9 mouse cellular contexts compared by ENCODE assay signal in the genomic region with DNA sequence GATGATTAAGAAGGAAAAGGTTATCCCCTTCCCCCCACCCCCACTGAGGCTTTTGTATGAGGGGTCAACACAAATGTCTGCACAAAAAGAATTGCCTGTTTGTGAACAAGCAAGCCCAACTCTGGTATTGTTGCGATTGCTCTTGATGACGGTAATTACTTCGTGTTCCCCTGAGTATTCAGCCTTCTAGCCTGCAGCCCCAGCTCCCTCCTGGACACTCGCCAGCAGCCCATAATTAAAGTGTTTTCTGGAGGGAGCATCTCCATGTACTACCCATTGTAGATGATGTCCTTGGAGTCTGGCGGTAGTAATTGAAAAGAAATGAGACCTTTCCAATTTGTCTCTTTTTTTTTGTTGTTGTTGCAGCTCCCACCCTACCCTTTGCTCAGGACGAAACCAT.
DNase-seq lines count a peak whose midpoint lies in the region; ATAC-seq lines count a peak whose summit lies in the region.
"Had no signal": no experiment of that assay in that cellular context is flagged by ENCODE, and none has a peak within 500 bp of the region (broad histone marks: within the 10 kb centered on the region; RNA-seq: fewer than 3 reads in every experiment).

No protein-coding gene starts in this region.

- H3K9ac ChIP-seq in forebrain, embryonic 13.5 days, result no peak overlapping the region
- H3K9ac ChIP-seq in midbrain, embryonic 15.5 days, result no peak overlapping the region
- H3K9ac ChIP-seq in intestine, embryonic 15.5 days, result no peak overlapping the region
- H3K9ac ChIP-seq: limb, embryonic 13.5 days had no signal

- no peak overlapping the region for H3K27ac ChIP-seq in forebrain, embryonic 13.5 days
- 0 out of 2 replicates have a peak overlapping the region, but pooled peaks have one; percentile 4 for H3K27ac ChIP-seq in midbrain, embryonic 15.5 days
- no peak overlapping the region for H3K27ac ChIP-seq in intestine, embryonic 15.5 days
- H3K27ac ChIP-seq: limb, embryonic 13.5 days had no signal

- no peak overlapping the region for H3K4me3 ChIP-seq in forebrain, embryonic 13.5 days
- H3K4me3 ChIP-seq in midbrain, embryonic 15.5 days, result no peak overlapping the region
- H3K4me3 ChIP-seq in intestine, embryonic 15.5 days (replicated peaks), result no peak overlapping the region
- H3K4me3 ChIP-seq: limb, embryonic 13.5 days had no signal

- peak overlapping the region; percentile 21 for H3K4me2 ChIP-seq in forebrain, embryonic 13.5 days
- H3K4me2 ChIP-seq in midbrain, embryonic 15.5 days, result no peak overlapping the region
- H3K4me2 ChIP-seq in intestine, embryonic 15.5 days (replicated peaks), result no peak overlapping the region
- H3K4me2 ChIP-seq: limb, embryonic 13.5 days had no signal

- 0 out of 2 replicates have a peak, but pooled peaks cover 6% of the 10 kb centered on the region for H3K27me3 ChIP-seq in forebrain, embryonic 13.5 days
- H3K27me3 ChIP-seq in midbrain, embryonic 15.5 days (replicated peaks), result no peaks in the 10 kb centered on the region
- no peaks in the 10 kb centered on the region for H3K27me3 ChIP-seq in intestine, embryonic 15.5 days (replicated peaks)
- H3K27me3 ChIP-seq: limb, embryonic 13.5 days had no signal

- WGBS in forebrain, embryonic 13.5 days, result 6% methylated on average over 6 of the region's 6 CpGs
- 21% methylated on average over 6 of the region's 6 CpGs for WGBS in midbrain, embryonic 15.5 days
- 59% methylated on average over 6 of the region's 6 CpGs for WGBS in intestine, embryonic 15.5 days

- no peaks in the 10 kb centered on the region for H3K9me3 ChIP-seq in forebrain, embryonic 13.5 days (replicated peaks)
- no peaks in the 10 kb centered on the region for H3K9me3 ChIP-seq in midbrain, embryonic 15.5 days
- H3K9me3 ChIP-seq in intestine, embryonic 15.5 days, result no peaks in the 10 kb centered on the region
- H3K9me3 ChIP-seq: limb, embryonic 13.5 days had no signal

- ATAC-seq in forebrain, embryonic 13.5 days, result peak; percentile 79
- peak; percentile 56 for ATAC-seq in midbrain, embryonic 15.5 days (replicated peaks)
- no peak for ATAC-seq in intestine, embryonic 15.5 days

- DNase-seq in kidney, postnatal 4 days, result peak; percentile 13 to 22
- DNase-seq in kidney, adult 9 months, result no peak
- peak; percentile 1 for DNase-seq in embryo, embryonic 11.5 days (ENCODE audit: low read depth, low spot score)
- DNase-seq in spleen, adult 12 weeks (ENCODE audit: low spot score), result no peak
- DNase-seq: right cerebral cortex, adult 18-20 months had no signal

- H3K36me3 ChIP-seq in forebrain, embryonic 13.5 days (ENCODE audit: poor library complexity, severe bottlenecking), result no peaks in the 10 kb centered on the region
- H3K36me3 ChIP-seq in midbrain, embryonic 15.5 days (replicated peaks), result no peaks in the 10 kb centered on the region
- H3K36me3 ChIP-seq in intestine, embryonic 15.5 days, result no peaks in the 10 kb centered on the region
- H3K36me3 ChIP-seq: limb, embryonic 13.5 days had no signal

- peaks cover 20% of the 10 kb centered on the region for H3K4me1 ChIP-seq in forebrain, embryonic 13.5 days
- peaks cover 15% of the 10 kb centered on the region for H3K4me1 ChIP-seq in midbrain, embryonic 15.5 days
- H3K4me1 ChIP-seq in intestine, embryonic 15.5 days (replicated peaks), result no peaks in the 10 kb centered on the region
- H3K4me1 ChIP-seq: limb, embryonic 13.5 days had no signal

Comparison
In these comparisons a context has a peak if more than half of its experiments do, and no peak if none do; other contexts are left out.
1. DNase-seq: peak in kidney, postnatal 4 days (2 of 2) and embryo, embryonic 11.5 days (single experiment); none in kidney, adult 9 months (single experiment) and spleen, adult 12 weeks (single experiment).